In the genomic region with DNA sequence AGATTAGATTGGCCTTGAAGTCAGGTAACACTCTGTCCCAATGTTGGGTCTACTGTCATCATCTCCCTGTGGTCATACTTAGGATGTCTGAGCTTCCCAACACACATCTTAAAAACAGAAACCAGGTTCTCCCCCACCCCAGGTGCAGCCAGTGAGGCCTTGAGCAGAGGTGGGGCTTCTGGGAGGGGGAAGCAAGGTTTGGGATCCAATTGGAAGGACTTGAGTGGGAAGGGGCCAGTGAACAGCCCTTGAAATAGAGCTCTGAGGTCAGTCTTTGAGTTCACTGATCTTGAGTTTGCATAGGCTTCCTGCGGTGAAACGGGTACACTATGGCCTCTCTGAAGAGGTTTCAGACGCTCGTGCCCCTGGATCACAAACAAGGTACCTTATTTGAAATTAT, we compare ENCODE assay signal across 10 mouse cellular contexts. TPM values are rescaled to one million over a fixed set of nuclear protein-coding genes. Genes with fewer than 3 reads are reported as not detected.
DNase-seq lines count a peak whose midpoint lies in the region; ATAC-seq and TF ChIP-seq lines count a peak whose summit lies in the region.
"Had no signal": no experiment of that assay in that cellular context is flagged by ENCODE, and none has a peak within 500 bp of the region (broad histone marks: within the 10 kb centered on the region; RNA-seq: fewer than 3 reads in every experiment).

A gene (plus strand): TSS at position 290 of the 400 bp plus-strand sequence.

- no peak within 1 kb of the TSS for H3K27ac ChIP-seq in lung, embryonic 15.5 days
- H3K27ac ChIP-seq in forebrain, embryonic 13.5 days: no peak within 1 kb of the TSS
- H3K27ac ChIP-seq in limb, embryonic 11.5 days (replicated peaks; ENCODE audit: low read depth, low read length): no peak within 1 kb of the TSS
- H3K27ac ChIP-seq in neural tube, embryonic 15.5 days (replicated peaks): no peak within 1 kb of the TSS

- peaks cover 19% of the 10 kb centered on the region for H3K27me3 ChIP-seq in lung, embryonic 15.5 days
- H3K27me3 ChIP-seq in forebrain, embryonic 13.5 days: peaks cover 60% of the 10 kb centered on the region
- peaks cover 9% of the 10 kb centered on the region; the same call in 1 of the 2 replicates for H3K27me3 ChIP-seq in limb, embryonic 11.5 days (ENCODE audit: control insufficient read depth, insufficient read depth, low read length)
- H3K27me3 ChIP-seq in neural tube, embryonic 15.5 days (replicated peaks): peaks cover 44% of the 10 kb centered on the region

- H3K9ac ChIP-seq in lung, embryonic 15.5 days: peak within 1 kb of the TSS; percentile 48
- peak within 1 kb of the TSS; percentile 61 for H3K9ac ChIP-seq in forebrain, embryonic 13.5 days
- peak within 1 kb of the TSS; percentile 50 for H3K9ac ChIP-seq in limb, embryonic 11.5 days (ENCODE audit: low read length)
- H3K9ac ChIP-seq in neural tube, embryonic 15.5 days (replicated peaks): peak within 1 kb of the TSS; percentile 45

- no peaks in the 10 kb centered on the region for H3K36me3 ChIP-seq in lung, embryonic 15.5 days
- no peaks in the 10 kb centered on the region for H3K36me3 ChIP-seq in forebrain, embryonic 13.5 days (ENCODE audit: poor library complexity, severe bottlenecking)
- no peaks in the 10 kb centered on the region for H3K36me3 ChIP-seq in limb, embryonic 11.5 days (ENCODE audit: control insufficient read depth, insufficient read depth, low read length)
- H3K36me3 ChIP-seq in neural tube, embryonic 15.5 days: no peaks in the 10 kb centered on the region

- peak within 1 kb of the TSS; percentile 47 for H3K4me3 ChIP-seq in lung, embryonic 15.5 days
- H3K4me3 ChIP-seq in lung, adult 2 months (replicated peaks; ENCODE audit: extremely low read depth, low read depth, low read length): no peak within 1 kb of the TSS
- H3K4me3 ChIP-seq in forebrain, embryonic 13.5 days: peak within 1 kb of the TSS; percentile 42
- H3K4me3 ChIP-seq in limb, embryonic 11.5 days (ENCODE audit: low read depth, low read length): peak within 1 kb of the TSS; percentile 37
- peak within 1 kb of the TSS; percentile 43 for H3K4me3 ChIP-seq in neural tube, embryonic 15.5 days (replicated peaks)

- no peak for TF ChIP-seq CTCF in lung, adult 2 months (IDR thresholded peaks at IDR 0.05; ENCODE audit: insufficient read depth, low read length)

- 84% methylated on average over 4 of the region's 4 CpGs for WGBS in lung, embryonic 15.5 days
- WGBS in lung, adult 2 months: 85% methylated on average over 4 of the region's 4 CpGs
- WGBS in forebrain, embryonic 13.5 days: 94% methylated on average over 4 of the region's 4 CpGs
- WGBS in limb, embryonic 11.5 days: 83% methylated on average over 4 of the region's 4 CpGs
- WGBS in neural tube, embryonic 15.5 days: 92% methylated on average over 4 of the region's 4 CpGs

- no peak for ATAC-seq in lung, embryonic 15.5 days (ENCODE audit: borderline replicate concordance, extremely low read depth, low FRiP score, low TSS enrichment)
- no peak for ATAC-seq in forebrain, embryonic 13.5 days
- ATAC-seq in limb, embryonic 11.5 days (ENCODE audit: insufficient number of reproducible peaks, low FRiP score, low TSS enrichment, low read depth): no peak
- no peak for ATAC-seq in neural tube, embryonic 15.5 days (ENCODE audit: low FRiP score)
- ATAC-seq: activated CD4-positive, CD25-positive, alpha-beta regulatory T cell, adult 4 months had no signal

- H3K4me2 ChIP-seq in lung, embryonic 15.5 days: peak within 1 kb of the TSS; percentile 93
- peak within 1 kb of the TSS; percentile 79 for H3K4me2 ChIP-seq in forebrain, embryonic 13.5 days
- H3K4me2 ChIP-seq in limb, embryonic 11.5 days (ENCODE audit: low read depth, severe bottlenecking): peak within 1 kb of the TSS; percentile 81
- H3K4me2 ChIP-seq in neural tube, embryonic 15.5 days: peak within 1 kb of the TSS; percentile 71

- H3K9me3 ChIP-seq in lung, embryonic 15.5 days: no peaks in the 10 kb centered on the region
- H3K9me3 ChIP-seq in forebrain, embryonic 13.5 days (replicated peaks): no peaks in the 10 kb centered on the region
- no peaks in the 10 kb centered on the region for H3K9me3 ChIP-seq in limb, embryonic 11.5 days (ENCODE audit: control insufficient read depth, low read length)
- no peaks in the 10 kb centered on the region for H3K9me3 ChIP-seq in neural tube, embryonic 15.5 days (replicated peaks)

- TF ChIP-seq POLR2A in lung, adult 2 months (IDR thresholded peaks at IDR 0.05; ENCODE audit: borderline replicate concordance, extremely low read depth, low read depth, low read length): no peak

- peaks cover 8% of the 10 kb centered on the region for H3K4me1 ChIP-seq in lung, embryonic 15.5 days
- no peaks in the 10 kb centered on the region for H3K4me1 ChIP-seq in lung, adult 2 months (ENCODE audit: control insufficient read depth, insufficient read depth, low read length)
- H3K4me1 ChIP-seq in forebrain, embryonic 13.5 days: peaks cover 8% of the 10 kb centered on the region
- H3K4me1 ChIP-seq in limb, embryonic 11.5 days (ENCODE audit: control insufficient read depth, insufficient read depth, low read length): no peaks in the 10 kb centered on the region
- peaks cover 8% of the 10 kb centered on the region for H3K4me1 ChIP-seq in neural tube, embryonic 15.5 days

- intact Hi-C loops in left cerebral cortex, postnatal 36 days (cut with DNase I): no loop called here

- no peak for DNase-seq in lung, adult 2 months
- no peak for DNase-seq in limb, embryonic 11.5 days (ENCODE audit: low spot score)
- DNase-seq in spleen, postnatal 4 days (ENCODE audit: low spot score in 2 of 2): no peak
- DNase-seq in left cerebral cortex, postnatal 36 days (ENCODE audit: low spot score in 2 of 2): no peak
- no peak for DNase-seq in gastrocnemius, adult 8-10 months (ENCODE audit: low spot score in 2 of 2)

RNA-seq across cellular contexts. Expression of the gene that starts here (rescaled TPM):
- polyA plus RNA-seq in lung, embryonic 15.5 days (2015; fragmentation: Nextera tagmentation; extraction: Ambion mirVana): not detected in 2 replicates
- not detected in 2 replicates for polyA plus RNA-seq in lung, adult 2 months (2012; rRNA removed)
- polyA plus RNA-seq in forebrain, embryonic 13.5 days (2015; fragmentation: Nextera tagmentation; extraction: Ambion mirVana): not detected in 2 replicates
- polyA plus RNA-seq in limb, embryonic 11.5 days (2014; fragmentation: Nextera tagmentation; extraction: Ambion mirVana): not detected in 2 replicates
- 0.43 TPM in 1 of 2 replicates, not detected in the other for polyA plus RNA-seq in neural tube, embryonic 15.5 days (2015; fragmentation: Nextera tagmentation; extraction: Ambion mirVana)
- total RNA-seq in left cerebral cortex, postnatal 36 days (2021): not detected
- not detected for total RNA-seq in gastrocnemius, adult 8-10 months (2022)
- total RNA-seq: left cerebral cortex, postnatal 25 days had no signal
- polyA plus RNA-seq: activated CD4-positive, CD25-positive, alpha-beta regulatory T cell, adult 4 months had no signal
